Mouse (Mus musculus) forebrain, embryonic 16.5 days (tissue): ENCODE data around the gene Dtymk. TPM values are rescaled to one million over a fixed set of nuclear protein-coding genes. Genes with fewer than 3 reads are reported as not detected.

Source experiments
- ATAC-seq: fragments of 200-750 bp; cut with Nextera tagmentation; 2 replicates; pipeline ENCODE4 v1.8.0; 2017; ENCODE audit warnings: mild to moderate bottlenecking, moderate library complexity
- H3K27ac ChIP-seq: fragments of 300-500 bp; sonication (generic); 2 replicates; pipeline ENCODE4 v1.5.1; 2014; ENCODE audit warnings: low read length, control low read depth
- H3K27me3 ChIP-seq: fragments of 300-500 bp; sonication (generic); replicated peaks from 2 replicates; pipeline ENCODE4 v1.6.1; 2014; ENCODE audit warnings: low read length; ENCODE audit not compliant: control insufficient read depth, insufficient read depth
- H3K36me3 ChIP-seq: fragments of 300-500 bp; sonication (generic); 2 replicates; pipeline ENCODE4 v1.6.1; 2014; ENCODE audit not compliant: control insufficient read depth, insufficient read depth
- H3K4me1 ChIP-seq: fragments of 300-500 bp; sonication (generic); replicated peaks from 2 replicates; pipeline ENCODE4 v1.6.1; 2014; ENCODE audit warnings: low read length; ENCODE audit not compliant: control insufficient read depth, insufficient read depth
- H3K4me2 ChIP-seq: fragments of 300-500 bp; sonication (generic); 2 replicates; pipeline ENCODE4 v1.6.1; 2014; ENCODE audit warnings: mild to moderate bottlenecking, low read length, control low read depth
- H3K4me3 ChIP-seq: fragments of 300-500 bp; sonication (generic); replicated peaks from 2 replicates; pipeline ENCODE4 v1.5.1; 2014; ENCODE audit warnings: mild to moderate bottlenecking, low read length, control low read depth
- H3K9ac ChIP-seq: fragments of 300-500 bp; sonication (generic); replicated peaks from 2 replicates; pipeline ENCODE4 v1.6.1; 2014; ENCODE audit warnings: low read depth, low read length, control low read depth
- H3K9me3 ChIP-seq: fragments of 300-500 bp; sonication (generic); 2 replicates; pipeline ENCODE4 v1.6.1; 2016; ENCODE audit warnings: low read length; ENCODE audit not compliant: control insufficient read depth
- WGBS: fragments of 180-500 bp; shearing (Covaris S2); extraction: QIAGEN DNeasy Blood & Tissue Kit; methylation state at CpG from one replicate; pipeline ENCODE4 v1.1.7; 2014; 5-methylcytosine and 5-hydroxymethylcytosine counted together
- polyA plus RNA-seq: library from polyadenylated mRNA; unstranded; fragments of >200 nt; fragmentation: Nextera tagmentation; extraction: Ambion mirVana; gene quantifications from 2 replicates; pipeline ENCODE4 v1.2.1, GENCODE M21; 2015

Gene Dtymk
- polyA plus RNA-seq, 1 experiment from 2014 or later: 189 TPM

DNA sequence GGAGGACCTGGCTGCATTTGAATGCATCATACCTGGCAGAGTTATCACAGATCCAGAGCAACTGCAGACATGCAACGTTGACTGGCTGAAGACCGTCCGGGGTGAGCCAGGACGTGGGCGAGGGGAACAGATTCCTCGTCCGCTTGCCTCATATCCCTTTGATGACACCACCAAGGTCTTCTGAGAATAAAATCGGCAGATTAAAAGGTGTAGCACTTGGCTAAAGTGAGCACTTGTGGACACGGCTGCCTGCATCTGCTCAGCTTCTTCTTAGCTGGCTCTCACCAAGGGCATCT, 24.8 kb upstream of the Dtymk start:
- peaks cover 17% of the 10 kb centered on the region for H3K4me1 ChIP-seq
- 95% methylated on average over 9 of the region's 9 CpGs for WGBS
- H3K27ac ChIP-seq: no peak overlapping the region
- ATAC-seq: no peak
- H3K9me3 ChIP-seq: no peaks in the 10 kb centered on the region
- no peak overlapping the region for H3K4me3 ChIP-seq
- peak overlapping the region; percentile 67; the same call in 1 of the 2 replicates for H3K9ac ChIP-seq
- 0 out of 2 replicates have a peak, but pooled peaks cover under 1% of the 10 kb centered on the region for H3K36me3 ChIP-seq
- H3K27me3 ChIP-seq: no peaks in the 10 kb centered on the region
- peak overlapping the region; percentile 91; the same call in 1 of the 2 replicates for H3K4me2 ChIP-seq

DNA sequence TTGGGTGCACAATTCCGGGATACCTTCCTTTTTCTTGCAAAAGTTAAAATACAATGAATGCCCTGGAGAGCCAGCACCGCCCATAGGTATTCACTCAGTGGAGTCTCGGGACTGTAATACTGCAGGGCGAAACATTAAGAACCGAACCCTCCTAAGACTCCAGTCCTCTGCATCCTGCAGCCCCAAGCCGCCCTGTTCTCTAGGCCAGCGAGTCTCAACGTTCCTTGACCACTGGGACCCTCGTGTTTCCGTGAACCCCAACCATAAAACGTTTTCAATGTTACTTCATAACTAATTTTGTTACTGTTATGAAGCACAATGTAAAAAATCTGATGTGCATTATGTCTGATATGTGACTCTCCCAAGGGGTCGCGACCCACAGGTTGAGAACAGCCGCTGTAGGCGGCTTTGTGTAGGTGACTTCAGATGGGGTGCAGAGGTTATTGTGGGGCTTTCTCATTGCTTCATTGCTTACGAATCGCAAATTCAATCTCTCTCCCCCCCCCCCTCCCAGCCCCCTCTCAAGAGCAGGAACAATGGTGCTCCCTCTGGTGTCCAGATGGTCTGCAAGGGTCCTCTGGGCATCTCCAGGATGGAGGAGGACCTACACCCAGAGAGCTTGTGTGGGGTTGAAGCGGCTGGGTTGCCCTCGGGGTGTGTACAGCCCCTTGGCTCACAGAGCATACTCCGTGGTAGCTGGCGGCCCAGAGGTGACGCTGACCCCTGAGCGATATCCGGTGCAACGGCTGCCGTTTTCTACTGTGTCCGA, 24.2 kb upstream of the Dtymk start:
- peaks cover 17% of the 10 kb centered on the region for H3K4me1 ChIP-seq
- H3K4me3 ChIP-seq: peak overlapping the region; percentile 74
- H3K36me3 ChIP-seq: 0 out of 2 replicates have a peak, but pooled peaks cover 2% of the 10 kb centered on the region
- no peaks in the 10 kb centered on the region for H3K9me3 ChIP-seq
- H3K9ac ChIP-seq: peak overlapping the region; percentile 67
- ATAC-seq: peak; percentile 39
- peak overlapping the region; percentile 91 for H3K4me2 ChIP-seq
- H3K27ac ChIP-seq: peak overlapping the region; percentile 97
- 46% methylated on average over 27 of the region's 27 CpGs for WGBS
- H3K27me3 ChIP-seq: no peaks in the 10 kb centered on the region

DNA sequence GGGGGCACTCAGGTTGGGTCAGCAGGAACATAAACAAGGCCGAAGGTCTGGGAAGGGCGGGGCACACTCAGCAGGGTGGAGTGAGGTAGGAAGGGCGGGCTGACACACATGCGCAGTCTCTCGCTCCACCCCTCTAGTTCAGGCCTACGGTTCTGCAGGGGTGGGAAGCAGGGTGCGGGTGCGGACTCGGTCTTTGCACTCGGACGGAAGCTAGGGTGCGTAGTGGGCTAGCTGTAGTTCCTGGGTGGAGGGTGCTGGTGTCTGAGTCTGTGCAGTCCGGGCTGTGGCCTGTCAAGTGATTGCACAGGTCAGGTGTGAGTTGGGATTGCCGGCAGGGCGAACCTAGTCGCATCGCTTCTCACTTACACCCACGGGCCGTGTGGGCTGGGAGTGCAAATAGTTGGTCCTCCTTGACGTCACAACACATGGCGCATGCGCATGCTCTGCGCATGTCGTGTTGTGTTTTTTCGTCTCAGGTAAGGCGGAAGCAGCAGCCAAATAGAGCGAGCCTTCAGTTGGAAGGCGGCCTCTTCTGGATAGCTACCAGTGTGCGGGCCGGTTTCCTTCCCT, 23.5 kb upstream of the Dtymk start:
- peaks cover 17% of the 10 kb centered on the region for H3K4me1 ChIP-seq
- 0 out of 2 replicates have a peak, but pooled peaks cover 2% of the 10 kb centered on the region for H3K36me3 ChIP-seq
- H3K27ac ChIP-seq: peak overlapping the region; percentile 97
- peak; percentile 96 for ATAC-seq
- peak overlapping the region; percentile 74 for H3K4me3 ChIP-seq
- H3K9me3 ChIP-seq: no peaks in the 10 kb centered on the region
- no peaks in the 10 kb centered on the region for H3K27me3 ChIP-seq
- 0% methylated on average over 30 of the region's 30 CpGs for WGBS
- H3K4me2 ChIP-seq: peak overlapping the region; percentile 91
- H3K9ac ChIP-seq: peak overlapping the region; percentile 67

DNA sequence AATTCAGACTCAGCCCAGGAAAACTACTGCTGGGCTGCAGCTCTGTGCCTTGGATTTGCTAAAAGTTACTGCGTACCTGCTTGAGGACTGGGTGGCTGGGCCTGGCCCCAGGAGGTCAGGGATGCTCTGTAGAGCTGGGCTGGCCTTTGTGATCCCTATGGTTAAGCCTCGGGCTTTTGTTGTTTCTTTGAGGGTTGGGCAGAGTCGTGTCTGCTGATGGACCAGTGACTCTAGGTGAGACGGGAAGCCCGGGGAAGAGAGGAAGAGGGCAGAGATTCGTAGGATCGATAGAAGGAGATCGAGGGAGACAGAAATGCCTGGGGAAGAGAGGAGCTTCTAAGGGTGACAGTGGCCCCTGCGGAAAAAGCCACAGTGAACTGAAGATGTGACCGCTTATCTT, 22.9 kb upstream of the Dtymk start, which contains the start of gene D2hgdh:
TSS of gene D2hgdh (plus strand) at position 301 of the 400 bp plus-strand sequence.
- H3K9ac ChIP-seq: peak within 1 kb of the TSS; percentile 67
- no peaks in the 10 kb centered on the region for H3K27me3 ChIP-seq
- peak within 1 kb of the TSS; percentile 74 for H3K4me3 ChIP-seq
- H3K4me2 ChIP-seq: peak within 1 kb of the TSS; percentile 91
- peak; percentile 1; the same call in 1 of the 2 replicates for ATAC-seq
- peaks cover 17% of the 10 kb centered on the region for H3K4me1 ChIP-seq
- peak within 1 kb of the TSS; percentile 97 for H3K27ac ChIP-seq
- 0 out of 2 replicates have a peak, but pooled peaks cover 2% of the 10 kb centered on the region for H3K36me3 ChIP-seq
- H3K9me3 ChIP-seq: no peaks in the 10 kb centered on the region
- 3% methylated on average over 10 of the region's 10 CpGs for WGBS

DNA sequence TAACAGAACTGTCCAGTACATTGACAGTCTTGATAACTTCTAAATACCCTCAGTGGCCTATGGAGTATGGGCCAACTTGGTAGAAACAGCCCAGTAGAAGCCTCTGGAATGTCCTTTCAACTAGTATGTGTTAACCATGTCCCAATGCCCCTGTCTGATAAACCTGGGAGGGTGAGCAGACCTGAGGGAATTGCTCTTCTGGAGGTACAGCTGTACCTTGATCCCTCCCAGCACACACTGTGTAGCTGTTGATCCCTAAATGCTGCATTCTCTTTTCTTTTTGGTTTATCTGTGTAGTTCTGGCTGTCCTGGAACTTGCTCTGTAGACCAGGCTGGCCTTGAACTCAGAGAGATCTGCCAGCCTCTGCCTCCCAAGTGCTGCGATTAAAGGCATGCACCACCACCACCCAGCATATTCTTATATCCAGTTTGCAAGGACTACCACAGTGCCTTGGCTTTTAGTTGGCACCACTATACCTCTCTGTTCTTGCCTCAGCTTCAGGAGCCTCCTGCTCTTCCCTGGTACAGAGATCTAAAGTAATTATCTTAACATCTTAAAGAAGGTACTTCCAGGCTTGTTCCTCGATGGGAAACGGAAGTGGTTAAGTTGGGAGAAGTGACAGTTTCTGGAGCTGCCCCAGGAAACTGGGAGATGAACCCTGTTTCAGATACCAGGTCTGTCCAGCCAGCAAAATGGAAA, 22.2 kb upstream of the Dtymk start:
- H3K9ac ChIP-seq: no peak overlapping the region
- H3K4me1 ChIP-seq: peaks cover 17% of the 10 kb centered on the region
- no peak overlapping the region for H3K27ac ChIP-seq
- peaks cover 2% of the 10 kb centered on the region; the same call in 1 of the 2 replicates for H3K36me3 ChIP-seq
- ATAC-seq: no peak
- no peak overlapping the region for H3K4me2 ChIP-seq
- no peaks in the 10 kb centered on the region for H3K27me3 ChIP-seq
- WGBS: 73% methylated on average over 3 of the region's 3 CpGs
- no peaks in the 10 kb centered on the region for H3K9me3 ChIP-seq
- H3K4me3 ChIP-seq: no peak overlapping the region

DNA sequence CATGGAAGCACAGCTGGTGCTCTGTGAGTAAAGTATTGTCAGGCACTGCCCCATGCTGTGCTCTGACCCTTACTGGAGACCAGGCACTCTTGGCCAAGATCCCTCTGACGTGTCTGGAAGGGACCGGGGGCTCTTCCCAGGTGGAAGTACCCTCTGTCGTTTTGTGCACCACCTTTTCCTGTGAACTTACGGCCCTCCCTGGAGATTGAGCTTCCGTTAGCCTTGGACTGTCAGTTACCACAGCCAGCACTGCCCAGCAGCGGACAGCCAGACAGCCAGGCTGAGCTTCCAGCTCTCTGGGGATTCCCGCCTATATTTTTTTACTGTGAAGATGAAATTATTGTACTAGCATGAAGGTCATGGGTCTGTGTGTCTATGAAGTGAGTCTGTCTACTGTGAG, 17.0 kb upstream of the Dtymk start:
- no peak overlapping the region for H3K4me2 ChIP-seq
- no peaks in the 10 kb centered on the region for H3K9me3 ChIP-seq
- no peaks in the 10 kb centered on the region for H3K4me1 ChIP-seq
- no peaks in the 10 kb centered on the region for H3K27me3 ChIP-seq
- 87% methylated on average over 7 of the region's 7 CpGs for WGBS
- H3K9ac ChIP-seq: no peak overlapping the region
- ATAC-seq: no peak
- H3K4me3 ChIP-seq: no peak overlapping the region
- H3K36me3 ChIP-seq: peaks cover 17% of the 10 kb centered on the region
- H3K27ac ChIP-seq: no peak overlapping the region

DNA sequence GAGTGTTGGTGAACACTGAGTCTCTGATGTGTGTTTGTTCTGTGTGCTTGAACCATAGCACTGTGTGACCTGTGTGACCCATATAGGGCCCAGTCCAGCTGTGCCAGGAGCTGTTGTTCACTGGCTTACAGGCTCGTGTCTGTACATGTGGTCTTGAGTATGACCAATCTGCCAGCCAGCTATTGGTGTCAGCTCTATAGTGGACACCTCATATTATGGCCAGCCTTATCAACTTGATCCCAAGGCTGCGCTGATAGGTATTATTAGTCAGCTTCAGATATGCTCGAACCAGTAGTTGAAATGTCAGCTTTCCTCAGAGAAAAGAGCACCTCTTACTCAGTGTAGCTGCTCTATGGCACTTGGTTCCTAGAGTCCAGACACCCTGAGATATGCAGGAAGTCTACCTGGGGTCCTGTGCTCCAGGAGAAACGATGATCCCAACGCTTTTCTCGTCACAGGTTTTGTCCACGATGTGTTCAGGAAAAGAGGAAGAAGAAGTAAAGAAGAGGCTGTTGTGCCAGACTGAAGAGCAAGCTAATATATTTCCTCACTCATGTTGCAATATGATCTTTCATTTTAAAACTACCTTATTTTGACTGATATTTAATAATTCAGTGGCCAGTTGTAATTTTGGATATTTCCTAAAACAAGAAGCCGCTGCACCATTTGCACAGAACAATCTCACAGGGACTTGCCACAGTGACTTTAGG, 16.2 kb upstream of the Dtymk start:
- WGBS: 98% methylated on average over 8 of the region's 8 CpGs
- Histone ChIP-seq H3K4me2 (no peak overlapping the region), H3K27me3 (no peaks in the 10 kb centered on the region), H3K27ac (no peak overlapping the region), H3K36me3 (peaks cover 23% of the 10 kb centered on the region), H3K4me1 (no peaks in the 10 kb centered on the region), H3K9me3 (no peaks in the 10 kb centered on the region), H3K4me3 (no peak overlapping the region), H3K9ac (no peak overlapping the region)
- no peak for ATAC-seq

DNA sequence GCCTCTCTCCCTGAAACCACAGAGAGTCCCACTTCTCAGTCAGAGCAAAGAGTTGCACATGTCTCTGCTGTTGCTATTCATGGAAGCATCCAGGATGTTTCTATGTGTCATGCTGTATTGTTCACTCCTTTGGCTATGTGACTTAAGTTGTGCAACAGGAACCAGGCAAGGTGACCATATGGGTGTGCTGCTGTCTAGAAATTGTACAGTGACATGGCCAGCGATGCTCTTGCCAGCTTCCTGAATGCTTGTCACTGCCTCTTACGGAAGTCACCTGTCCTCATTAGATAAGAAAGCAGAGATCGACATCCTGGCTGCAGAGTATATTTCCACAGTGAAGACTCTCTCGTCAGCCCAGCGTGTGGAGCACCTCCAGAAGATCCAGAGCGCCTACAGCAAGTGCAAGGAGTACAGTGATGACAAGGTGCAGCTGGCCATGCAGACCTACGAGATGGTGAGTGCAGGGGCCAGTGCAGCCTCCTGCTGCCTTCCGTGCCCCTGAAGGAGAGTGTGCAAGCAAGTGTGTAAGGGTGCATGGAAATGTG, 9.8 kb upstream of the Dtymk start:
- 95% methylated on average over 8 of the region's 8 CpGs for WGBS
- Histone ChIP-seq H3K27ac (no peak overlapping the region), H3K27me3 (no peaks in the 10 kb centered on the region), H3K4me3 (no peak overlapping the region), H3K9ac (no peak overlapping the region), H3K4me2 (no peak overlapping the region), H3K36me3 (peaks cover 30% of the 10 kb centered on the region), H3K4me1 (no peaks in the 10 kb centered on the region), H3K9me3 (no peaks in the 10 kb centered on the region)
- ATAC-seq: no peak
